Mouse (Mus musculus) testis, postnatal 10 days (tissue): ENCODE measurements around the gene Ctxn2.
"Not testable (repeated sequence)": the region's sequence is repeated elsewhere in the genome, so short reads cannot be mapped to it uniquely, and the experiment has no call there.

ENCODE experiments used
- DNase-seq: peaks from one replicate; pipeline ENCODE4 v3.0.0; 2021; ENCODE audit warnings: low spot score

Ctxn2 gene

GRCm38 (mm10) chr2:125135903-125136811 lies at the start of gene Ctxn2:
Gene Ctxn2, plus strand, starts transcription at chr2:125136692.
- DNase-seq: peak; percentile 92

- DNase-seq: no peak
Measured at GRCm38 (mm10) chr2:125088757-125089156, 47.7 kb upstream of the Ctxn2 start.

GRCm38 (mm10) chr2:125092123-125092522 lies 44.4 kb upstream of the Ctxn2 start:
- DNase-seq: not testable (repeated sequence)

DNA sequence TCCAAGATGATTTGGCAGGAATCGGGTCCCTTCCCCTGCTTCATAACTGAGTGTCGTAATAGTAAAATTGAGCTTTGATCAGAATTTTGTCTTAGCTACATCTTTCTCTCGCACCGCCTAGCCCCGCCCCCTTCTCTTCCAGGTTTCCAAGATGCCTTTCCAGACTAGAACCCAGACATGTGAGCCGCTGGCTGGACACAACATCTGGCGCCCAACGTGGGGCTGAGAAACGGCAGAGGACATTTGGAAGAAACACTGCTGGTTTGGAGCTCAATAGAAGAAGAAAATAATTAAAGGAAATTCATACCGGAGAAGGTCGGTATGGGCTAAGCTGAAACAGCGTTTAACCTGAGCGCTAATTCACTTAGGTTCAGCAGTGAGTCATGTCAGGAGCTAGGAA lies 32.0 kb upstream of the Ctxn2 start:
- DNase-seq: not testable (repeated sequence)

DNA sequence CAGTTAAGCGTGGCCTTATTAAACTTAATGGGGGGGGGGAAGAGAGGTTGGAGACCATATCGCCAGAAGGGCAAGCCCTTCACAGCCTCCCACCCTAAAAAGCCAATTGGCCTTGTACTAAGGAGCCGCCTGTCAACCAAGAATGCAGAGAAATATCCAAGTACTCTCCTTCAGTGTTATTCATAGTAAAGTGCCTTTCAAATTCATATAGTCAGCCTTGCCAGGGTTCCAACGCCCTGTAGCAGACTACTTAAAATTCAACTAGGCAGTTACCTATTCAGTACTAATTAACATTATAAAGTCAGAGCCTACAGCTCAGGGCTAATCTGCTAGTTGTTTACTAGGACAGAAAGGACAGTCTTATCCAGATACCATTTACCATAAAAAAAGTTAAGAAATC lies 30.0 kb upstream of the Ctxn2 start:
- DNase-seq: not testable (repeated sequence)

- no peak for DNase-seq
Measured at GRCm38 (mm10) chr2:125119381-125120110, 16.9 kb upstream of the Ctxn2 start.

- DNase-seq: no peak
Measured at GRCm38 (mm10) chr2:125122288-125122623, 14.2 kb upstream of the Ctxn2 start.

DNA sequence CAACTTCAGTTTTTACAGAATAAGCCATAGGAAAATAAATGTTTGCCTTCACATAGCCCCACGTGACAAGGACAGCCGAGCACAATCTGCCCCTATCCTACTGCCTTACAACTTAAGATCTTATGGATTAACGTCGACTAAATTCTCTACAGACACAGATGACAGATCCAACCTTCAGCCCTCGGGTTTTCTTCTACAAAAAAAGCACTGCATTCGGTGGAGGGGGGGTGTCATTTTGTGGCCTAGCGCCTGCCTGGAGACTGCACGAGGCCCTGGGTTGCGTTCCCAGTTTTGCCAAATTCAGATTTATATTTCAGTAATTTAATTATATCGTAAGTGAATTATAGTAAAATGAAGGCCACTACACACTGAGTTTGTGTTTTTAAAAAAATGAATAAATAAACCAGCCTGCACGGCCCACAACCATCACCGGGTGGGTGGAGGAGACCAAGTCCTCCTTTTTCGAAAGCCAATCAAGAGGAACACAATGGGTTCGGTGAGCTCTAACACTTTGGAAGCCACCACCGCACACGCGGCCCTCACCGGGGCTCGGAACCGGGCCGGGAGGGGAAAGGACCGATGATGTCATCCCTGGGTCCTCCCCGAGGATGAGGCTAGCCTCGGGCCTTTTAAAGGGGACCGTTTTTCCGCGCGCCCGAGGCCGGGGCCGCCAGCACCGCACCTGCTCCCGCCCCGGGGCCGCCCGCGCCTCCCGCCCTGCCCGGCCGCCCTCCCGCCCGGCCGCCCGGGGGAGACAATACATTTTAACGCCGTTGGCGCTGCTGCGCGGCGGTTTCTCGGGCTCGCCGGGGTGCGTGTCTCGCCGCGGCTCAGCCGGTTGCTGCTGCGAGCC lies 13.6 kb upstream of the Ctxn2 start:
- DNase-seq: peak; percentile 66

- peak; percentile 95 for DNase-seq
Measured at GRCm38 (mm10) chr2:125123477-125123852, 13.0 kb upstream of the Ctxn2 start, which contains the start of gene Myef2. Gene Myef2, minus strand, starts transcription at chr2:125123661.

DNA sequence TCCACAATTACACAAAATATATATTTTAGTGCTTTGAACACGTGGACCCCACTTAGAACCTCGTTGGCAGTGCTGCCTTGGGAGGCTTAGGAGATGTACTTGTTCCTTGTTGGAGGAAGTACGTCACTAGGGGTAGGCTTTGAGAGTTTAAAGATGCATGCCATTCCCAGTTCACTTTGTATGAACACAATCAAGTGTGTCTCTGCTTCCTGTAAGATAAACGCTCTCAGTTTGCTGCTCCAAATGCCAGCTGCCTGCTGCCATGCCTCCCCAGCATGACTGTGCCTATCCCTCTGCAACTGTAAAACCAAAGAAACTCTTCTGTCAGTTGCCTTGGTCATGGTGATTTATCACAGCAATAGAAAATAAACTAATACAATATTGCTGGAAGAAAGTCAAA lies 10.7 kb upstream of the Ctxn2 start:
- no peak for DNase-seq

DNA sequence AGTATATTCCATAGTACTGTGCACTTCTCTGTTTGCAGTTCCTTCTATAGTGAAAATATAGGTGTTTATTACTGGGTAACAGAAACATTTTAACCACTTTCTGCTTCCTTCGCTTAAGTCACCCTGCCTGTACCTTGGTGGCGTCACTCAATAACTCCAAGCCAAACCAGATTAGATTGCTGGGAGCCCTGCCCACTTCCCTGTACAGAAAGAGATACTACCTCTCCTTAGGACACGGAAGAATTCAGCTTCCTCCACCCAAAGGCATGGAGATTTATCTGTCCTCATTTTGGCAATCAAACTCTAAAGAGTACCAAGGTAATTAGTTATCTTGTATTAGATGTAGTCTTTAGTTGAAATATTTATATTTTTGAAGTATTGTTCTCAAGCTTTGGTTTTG lies 9.7 kb upstream of the Ctxn2 start:
- DNase-seq: no peak

- DNase-seq: no peak
Measured at GRCm38 (mm10) chr2:125134113-125134512, 2.4 kb upstream of the Ctxn2 start.

DNA sequence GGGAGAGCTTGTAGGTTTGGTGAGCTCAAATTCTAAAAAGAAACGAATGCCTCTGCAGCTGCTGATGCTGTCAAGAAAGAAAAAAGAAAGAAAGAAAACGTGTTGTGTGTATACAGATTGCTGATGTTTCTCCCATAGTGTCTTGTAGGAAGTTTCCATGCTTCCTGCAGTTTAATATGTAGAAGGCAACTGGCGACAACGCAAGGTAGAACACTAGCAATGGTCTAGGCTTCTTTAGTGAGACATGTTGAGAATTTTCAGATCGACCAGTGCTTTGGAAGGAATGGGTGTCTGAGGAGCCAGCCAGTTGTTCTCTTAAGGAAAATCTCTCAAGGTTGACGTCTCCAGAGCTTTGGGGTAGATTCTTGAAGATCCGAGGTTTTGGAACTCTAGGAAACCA lies 354 bp downstream of the Ctxn2 start:
- no peak for DNase-seq

- no peak for DNase-seq
Measured at GRCm38 (mm10) chr2:125142336-125142735, 5.8 kb downstream of the Ctxn2 start.

GRCm38 (mm10) chr2:125152388-125152787 lies 15.9 kb downstream of the Ctxn2 start, which contains the start of gene Slc12a1:
Gene Slc12a1, plus strand, starts transcription at chr2:125152505.
- DNase-seq: no peak

DNA sequence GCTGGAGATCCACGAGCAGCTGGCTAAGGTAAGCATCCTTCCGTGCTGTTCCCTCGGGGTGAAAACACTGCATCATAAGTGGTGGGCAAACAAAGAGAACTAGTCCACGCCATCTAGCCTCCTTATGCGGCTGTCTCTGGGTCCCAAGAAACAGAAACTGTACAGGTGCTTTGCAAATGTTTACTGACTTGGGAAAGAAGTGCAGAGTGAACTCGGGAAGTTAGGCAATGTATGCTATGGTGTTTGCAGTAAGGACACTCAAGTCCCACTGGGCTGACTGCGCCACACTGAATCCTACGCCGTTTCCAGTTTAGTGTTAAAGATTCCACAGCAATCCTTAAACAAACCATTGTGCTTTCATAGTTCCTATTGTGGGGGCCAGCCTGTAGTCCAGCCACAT lies 17.8 kb downstream of the Ctxn2 start:
- no peak for DNase-seq

DNA sequence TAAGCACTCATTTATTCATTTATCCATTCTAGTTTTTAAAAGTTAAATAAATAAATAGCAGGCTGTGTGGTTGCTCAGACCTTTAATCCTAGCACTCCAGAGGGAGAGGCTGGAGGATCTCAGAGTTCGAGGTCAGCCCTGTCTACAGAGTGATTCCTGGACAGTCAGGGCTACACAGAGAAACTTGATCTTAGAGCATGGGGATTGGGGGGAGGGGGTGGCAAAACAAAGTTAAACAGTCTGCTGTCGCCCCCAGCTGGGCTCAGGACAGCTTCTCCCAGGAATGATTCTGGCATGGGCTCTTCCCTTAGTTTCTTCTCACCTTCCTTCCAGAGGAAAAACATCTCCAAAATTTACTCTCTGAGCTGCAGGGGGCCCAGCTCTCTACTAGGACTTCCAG lies 19.0 kb downstream of the Ctxn2 start:
- DNase-seq: no peak

- no peak for DNase-seq
Measured at GRCm38 (mm10) chr2:125162012-125162470, 25.5 kb downstream of the Ctxn2 start.

- no peak for DNase-seq
Measured at GRCm38 (mm10) chr2:125178225-125178798, 41.8 kb downstream of the Ctxn2 start.

- no peak for DNase-seq
Measured at GRCm38 (mm10) chr2:125187904-125188303, 51.4 kb downstream of the Ctxn2 start.

DNA sequence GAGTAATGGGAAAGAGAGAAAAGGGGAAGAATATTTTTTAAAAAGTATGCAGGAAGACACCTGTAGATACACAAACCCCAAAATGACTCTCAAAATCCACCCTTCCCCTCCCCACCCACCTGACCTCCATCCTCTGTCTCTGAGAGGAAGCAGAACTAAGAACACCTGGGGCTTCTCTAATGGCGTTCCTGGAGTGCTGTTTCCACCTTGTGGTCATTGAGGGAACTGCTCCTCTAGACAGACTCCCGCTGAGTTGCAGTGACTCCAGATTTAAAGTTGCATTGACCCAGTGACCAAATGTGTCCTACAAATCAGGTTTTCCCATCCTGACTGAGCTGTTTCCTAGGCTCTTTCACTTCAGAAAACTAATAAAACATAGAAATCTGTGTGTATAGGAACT lies 52.7 kb downstream of the Ctxn2 start:
- DNase-seq: peak; percentile 73

GRCm38 (mm10) chr2:125192905-125193304 lies 56.4 kb downstream of the Ctxn2 start:
- no peak for DNase-seq
